Mouse (Mus musculus) spleen, adult 2 months (tissue): ENCODE measurements around the gene Ap1b1.

Experiments used
- CTCF ChIP-seq: fragments of 200-500 bp; IDR thresholded peaks from 2 replicates; pipeline ENCODE4 v1.5.1; 2011; ENCODE audit warnings: mild to moderate bottlenecking, inconsistent platforms; ENCODE audit not compliant: insufficient read depth, insufficient read length, insufficient replicate concordance; ENCODE audit errors: extremely low read depth
- POLR2A ChIP-seq: fragments of 200-500 bp; IDR thresholded peaks from 2 replicates; pipeline ENCODE4 v1.6.1; 2011; ENCODE audit warnings: low read depth, low read length, inconsistent platforms

- TF ChIP-seq CTCF: no peak
- TF ChIP-seq POLR2A: no peak
Observed at GRCm38 (mm10) chr11:5002826-5003225, 16.2 kb downstream of the Ap1b1 start.
